Mouse (Mus musculus): ENCODE results near the gene Poglut1. TPM values are rescaled to one million over a fixed set of nuclear protein-coding genes. Genes with fewer than 3 reads are reported as not detected.
A peak's percentile ranks its signal among the peaks of the same experiment; 100 is the strongest.
"Not testable (repeated sequence)": the region's sequence is repeated elsewhere in the genome, so short reads cannot be mapped to it uniquely, and the experiment has no call there.

The Poglut1 gene
- polyA plus RNA-seq, 1 experiment = 50.5 TPM

DNA sequence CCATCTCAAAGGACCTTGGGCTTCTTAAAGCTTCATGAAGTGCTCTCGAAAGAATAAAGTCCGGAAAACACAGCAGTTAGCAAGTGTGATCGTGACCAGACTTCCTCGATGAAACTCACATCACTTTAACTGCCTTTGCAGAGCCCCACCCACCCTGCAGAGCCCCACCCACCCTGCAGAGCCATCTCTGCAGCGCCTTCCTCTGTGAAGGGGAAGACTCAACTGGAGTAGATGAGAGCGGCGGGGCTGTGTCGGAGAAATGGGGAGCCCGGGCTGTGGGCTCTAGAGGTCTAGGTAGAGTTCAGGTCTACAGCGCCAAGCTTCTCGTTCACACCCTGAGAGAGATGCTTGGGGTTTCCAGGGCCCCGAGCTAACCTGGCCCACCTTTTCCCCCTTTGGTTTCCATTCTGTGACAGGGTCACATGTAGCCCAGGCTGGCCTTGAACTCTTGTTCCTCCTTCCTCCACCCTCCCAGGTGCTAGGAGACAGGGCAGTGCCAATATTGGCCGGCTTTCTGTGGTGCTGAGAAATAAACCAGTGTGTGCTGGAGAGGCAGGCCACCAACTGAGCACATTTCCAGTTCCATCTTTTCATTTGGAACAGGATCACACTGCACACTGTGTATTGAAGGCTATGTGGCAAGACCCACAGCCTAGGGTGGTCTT is 11.2 kb downstream of the Poglut1 start:
- DNase-seq (ENCODE audit: extremely low spot score in 1 of 2, low spot score in 1 of 2) = no peak

DNA sequence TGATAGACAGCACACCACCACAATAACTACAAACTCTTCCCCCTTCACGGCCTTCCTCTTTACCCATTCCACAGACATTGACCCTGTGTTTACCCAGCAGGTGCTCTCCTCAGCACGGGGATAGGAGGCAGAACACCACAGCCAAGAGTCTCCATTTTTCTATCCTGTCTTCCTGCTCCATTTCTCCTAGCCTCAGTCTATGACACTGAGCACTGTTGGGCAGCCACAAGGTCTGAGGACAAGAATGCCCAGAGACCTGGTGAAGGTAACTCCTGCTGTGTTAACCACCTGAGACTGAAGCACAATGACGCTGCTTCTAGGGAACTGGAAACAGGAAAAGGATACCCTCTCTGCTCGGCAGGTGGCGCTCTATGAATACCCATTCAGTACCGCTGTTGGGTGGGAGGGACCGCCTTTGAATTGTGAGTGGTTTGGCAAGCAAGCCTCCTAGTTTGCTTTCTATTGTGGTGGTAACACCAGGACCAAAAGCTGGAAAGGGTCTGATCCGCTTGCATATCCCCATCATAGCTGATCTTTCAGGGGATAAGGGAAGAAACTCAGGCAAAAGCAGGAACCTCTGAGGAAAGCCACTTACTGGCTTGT is 13.4 kb downstream of the Poglut1 start:
- DNase-seq (ENCODE audit: extremely low spot score in 1 of 2, low spot score in 1 of 2) = peak; percentile 46 to 90

DNA sequence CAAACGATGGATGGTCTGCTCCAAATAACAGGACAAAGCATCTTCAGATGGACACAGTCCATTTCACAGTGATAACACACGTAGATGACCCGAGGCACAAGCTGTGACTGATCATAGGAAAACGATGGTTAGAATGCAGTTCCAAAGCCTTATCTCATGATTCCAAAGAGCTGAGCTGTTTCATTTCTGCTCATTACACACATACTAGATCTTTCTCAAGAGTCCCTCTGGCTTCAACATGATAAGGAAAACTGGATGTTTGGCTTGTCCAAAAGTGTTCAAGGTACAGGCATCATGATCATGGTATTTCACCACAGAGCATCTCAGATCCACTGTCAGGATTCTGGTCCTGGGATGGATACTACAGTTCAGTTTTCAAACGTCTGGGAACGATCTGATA is 23.8 kb downstream of the Poglut1 start:
- no peak for DNase-seq (ENCODE audit: extremely low spot score in 1 of 2, low spot score in 1 of 2)

DNA sequence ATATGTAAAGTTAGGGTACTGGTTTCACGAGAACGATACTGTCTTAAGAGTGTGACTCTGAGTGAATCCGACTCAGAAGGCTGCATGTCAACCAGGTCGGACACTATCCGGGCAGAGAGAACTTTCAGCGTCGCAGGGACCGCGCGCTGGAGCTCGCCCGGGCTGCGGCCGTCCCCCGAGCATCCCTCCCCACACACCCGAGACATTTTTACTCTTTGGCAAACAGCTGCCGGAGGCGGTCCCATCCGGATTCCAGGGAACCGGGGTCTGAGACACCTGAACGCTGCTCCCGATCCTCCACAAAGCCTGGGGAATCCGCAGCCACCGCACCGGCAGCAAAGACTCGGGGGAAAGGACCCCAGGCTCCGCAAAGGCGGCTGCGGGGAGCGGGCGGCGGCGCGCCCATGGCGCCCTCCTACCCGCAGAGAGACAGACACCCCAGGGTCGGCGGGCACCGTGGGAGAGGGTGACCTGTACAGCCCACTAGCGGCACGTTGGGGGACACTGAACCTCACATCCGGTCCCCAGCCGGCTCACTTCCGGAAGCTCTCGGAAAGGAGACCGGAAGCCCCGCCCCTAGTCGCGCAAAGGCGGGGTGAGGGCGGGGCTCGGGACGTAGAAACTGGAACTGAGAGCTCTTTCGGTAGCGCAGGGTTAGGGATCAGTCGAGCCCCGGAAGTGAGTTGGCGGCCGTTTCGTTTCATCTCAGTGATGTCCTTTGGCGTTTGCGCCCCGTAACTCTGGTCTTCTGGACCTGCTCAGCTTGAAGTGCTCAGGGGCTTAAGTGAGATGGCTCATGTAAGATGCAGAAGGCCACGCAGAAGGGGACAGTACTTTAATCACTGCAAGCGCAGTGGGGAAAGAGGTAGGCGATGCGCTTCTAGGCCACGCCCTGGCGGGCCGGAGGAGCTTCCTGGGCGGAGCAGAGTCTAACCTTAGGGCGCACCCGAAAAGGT is 27.7 kb downstream of the Poglut1 start, which contains the start of gene Timmdc1:
TSS of gene Timmdc1 (minus strand) at position 535 of the 956 bp plus-strand sequence.
- peak; percentile 92 to 97 for DNase-seq (ENCODE audit: extremely low spot score in 1 of 2, low spot score in 1 of 2)

DNA sequence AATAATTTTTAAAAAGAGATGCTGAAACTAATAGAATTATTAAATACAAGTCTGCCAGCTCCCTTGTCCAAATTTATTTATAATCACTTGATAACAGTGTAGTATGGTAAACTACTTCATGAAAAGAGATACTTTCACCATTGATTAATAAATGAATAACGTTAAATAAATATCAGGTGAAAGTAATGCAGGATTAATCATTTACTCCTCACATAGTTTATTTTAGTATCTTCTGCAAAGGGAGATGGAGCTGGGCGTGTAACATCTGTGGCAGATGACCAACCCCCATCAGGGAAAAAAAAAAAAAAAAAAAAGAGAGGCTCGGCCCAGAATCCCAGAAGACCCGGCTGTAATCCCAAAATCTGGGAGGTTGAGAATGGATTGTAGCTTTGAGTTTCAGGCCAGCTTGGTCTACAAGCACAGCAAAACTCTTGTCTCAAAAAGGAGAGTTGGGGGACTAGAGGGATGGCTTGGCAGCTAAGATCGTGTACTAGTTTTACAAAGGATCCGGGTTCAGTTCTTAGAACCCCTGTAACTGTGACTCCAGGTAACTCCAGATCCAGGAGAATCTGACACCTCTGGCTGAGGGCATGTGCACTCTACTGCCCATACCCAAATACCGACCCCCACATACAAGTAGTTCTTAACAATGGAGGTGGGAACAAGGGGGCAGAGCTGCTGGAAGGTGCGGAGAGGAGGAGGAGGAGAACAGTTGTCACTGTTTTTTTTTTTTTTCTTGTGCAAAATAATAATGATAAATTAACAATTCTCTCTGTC is 28.7 kb downstream of the Poglut1 start:
- no peak for DNase-seq (ENCODE audit: extremely low spot score in 1 of 2, low spot score in 1 of 2)

DNA sequence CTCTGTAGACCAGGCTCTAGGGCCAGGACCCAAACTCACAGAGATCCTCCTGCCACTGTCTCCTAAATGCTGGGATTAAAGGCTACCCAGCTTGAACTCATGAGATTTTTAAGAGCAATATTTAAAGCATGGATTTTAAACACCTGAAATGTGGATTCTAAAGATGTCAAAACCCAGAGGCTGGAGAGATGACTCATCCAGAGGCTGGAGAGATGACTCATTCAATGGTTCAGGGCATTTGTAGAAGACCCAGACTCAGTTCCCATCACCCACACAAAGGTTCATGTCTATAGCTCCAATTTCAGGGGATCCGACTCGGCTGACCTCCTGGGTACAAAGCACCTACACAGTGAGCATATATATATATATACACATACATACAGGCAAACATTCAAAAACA is 30.9 kb downstream of the Poglut1 start:
- no peak for DNase-seq (ENCODE audit: extremely low spot score in 1 of 2, low spot score in 1 of 2)

DNA sequence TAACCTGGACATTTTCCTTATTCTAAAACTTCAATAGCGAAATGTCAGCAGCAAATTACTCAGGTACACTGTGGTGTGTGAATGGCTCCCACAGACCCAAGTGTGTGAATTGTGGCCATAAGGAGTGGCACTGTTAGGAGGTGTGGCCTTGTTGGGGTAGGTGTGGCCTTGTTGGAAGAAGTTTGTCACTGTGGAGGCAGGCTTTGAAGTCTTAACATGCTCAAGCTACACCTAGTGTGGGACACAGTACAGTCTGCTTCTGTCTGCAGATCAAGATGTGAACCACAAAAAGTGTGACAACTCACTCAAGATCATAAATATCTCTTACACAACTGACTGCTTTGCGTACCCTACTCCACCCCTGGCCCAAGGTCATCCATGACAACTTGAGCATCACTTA is 39.2 kb downstream of the Poglut1 start:
- no peak for DNase-seq (ENCODE audit: extremely low spot score in 1 of 2, low spot score in 1 of 2)

DNA sequence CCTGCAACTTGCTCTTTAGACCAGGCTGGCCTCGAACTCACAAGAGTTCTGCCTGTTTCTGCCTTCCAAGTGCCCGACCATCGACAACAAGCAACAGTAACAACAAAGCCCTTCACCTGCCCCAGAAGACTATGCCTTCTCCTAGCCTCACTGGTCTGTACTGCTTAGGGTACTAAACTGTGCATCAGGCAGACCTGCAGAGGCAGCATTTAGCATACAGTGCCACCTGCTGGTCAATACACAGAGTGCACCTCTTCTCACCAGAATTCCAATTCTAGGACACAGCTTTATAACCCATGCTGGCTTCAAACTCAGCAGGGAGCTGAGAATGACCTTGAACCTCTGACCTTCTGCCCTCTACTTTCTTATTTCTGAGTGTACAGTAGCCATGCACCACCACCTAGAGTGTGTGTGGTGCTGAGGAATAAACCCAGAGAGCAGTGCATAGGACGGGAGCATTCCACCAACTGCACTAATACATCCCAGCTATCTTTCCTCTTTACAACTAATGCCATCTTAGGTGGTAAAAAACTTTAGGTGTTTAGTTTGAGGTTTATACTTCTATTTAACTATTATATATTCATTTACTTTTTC is 43.9 kb downstream of the Poglut1 start:
- peak; percentile 57 to 83 for DNase-seq (ENCODE audit: extremely low spot score in 1 of 2, low spot score in 1 of 2)

DNA sequence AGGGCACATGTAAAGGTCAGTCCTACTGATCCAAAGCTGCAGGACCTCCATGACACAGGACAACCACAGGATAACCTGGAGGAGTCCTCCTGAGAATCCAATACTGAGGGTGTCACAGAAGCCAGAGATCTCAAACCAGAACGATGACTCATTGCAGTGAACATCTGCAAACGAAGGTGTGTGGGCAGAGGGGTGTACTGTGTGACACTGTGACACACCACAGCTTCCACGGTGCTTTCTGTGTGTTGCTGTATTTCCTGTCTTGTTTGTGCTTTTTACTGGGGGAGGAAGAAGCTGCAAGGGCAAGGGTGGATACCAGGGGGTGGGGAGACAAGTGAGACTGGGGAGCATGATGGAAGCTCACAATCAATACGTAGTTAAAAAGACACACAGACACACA is 46.5 kb downstream of the Poglut1 start:
- peak in 1 of 2 experiments; percentile 17 for DNase-seq (ENCODE audit: extremely low spot score in 1 of 2, low spot score in 1 of 2)

DNA sequence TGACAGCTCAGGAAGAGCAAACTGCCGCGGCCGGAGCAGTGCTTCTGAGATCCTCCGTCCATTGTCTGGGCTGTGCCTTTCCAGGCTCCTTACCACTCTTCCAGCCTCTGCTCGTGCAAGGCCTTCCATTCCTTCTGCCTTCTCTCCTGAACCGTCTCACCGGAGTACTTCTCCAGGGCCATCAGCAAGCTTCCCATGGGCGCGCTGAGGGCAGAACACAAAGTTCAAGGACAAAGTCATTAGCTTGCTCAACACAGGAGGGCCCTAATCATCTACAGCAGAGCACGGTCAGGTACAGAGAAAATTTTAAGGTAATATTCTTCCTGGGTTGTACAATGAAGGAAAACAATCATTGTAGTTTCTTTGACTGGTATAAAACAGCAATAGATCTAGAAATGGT is 47.6 kb downstream of the Poglut1 start:
- no peak for DNase-seq (ENCODE audit: extremely low spot score in 1 of 2, low spot score in 1 of 2)

DNA sequence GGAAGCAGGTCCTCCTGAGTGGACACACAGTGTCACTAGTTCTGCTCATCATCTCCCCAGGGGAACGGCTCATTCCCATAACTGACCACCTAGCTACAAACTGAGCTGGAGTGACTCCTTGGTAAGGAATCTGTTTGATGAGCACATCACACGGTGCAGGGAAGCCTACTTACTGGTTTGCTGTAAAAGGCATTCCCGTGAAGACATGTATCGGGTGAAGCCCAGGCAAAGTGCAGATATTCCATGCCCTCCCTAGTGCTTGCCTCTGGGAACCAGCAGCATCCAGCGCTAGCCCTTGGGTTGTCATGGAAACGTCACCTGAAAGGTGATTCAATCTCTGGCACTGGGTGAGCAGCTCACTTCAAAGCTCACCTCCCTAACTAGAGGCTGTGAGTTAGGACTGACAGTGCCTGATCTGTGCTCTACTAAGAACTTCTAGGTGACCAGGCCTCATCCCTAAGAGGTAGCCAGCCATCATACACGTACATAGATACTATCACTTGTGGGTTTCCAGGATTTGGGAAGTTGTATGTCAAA is 53.4 kb downstream of the Poglut1 start:
- no peak for DNase-seq (ENCODE audit: extremely low spot score in 1 of 2, low spot score in 1 of 2)

DNA sequence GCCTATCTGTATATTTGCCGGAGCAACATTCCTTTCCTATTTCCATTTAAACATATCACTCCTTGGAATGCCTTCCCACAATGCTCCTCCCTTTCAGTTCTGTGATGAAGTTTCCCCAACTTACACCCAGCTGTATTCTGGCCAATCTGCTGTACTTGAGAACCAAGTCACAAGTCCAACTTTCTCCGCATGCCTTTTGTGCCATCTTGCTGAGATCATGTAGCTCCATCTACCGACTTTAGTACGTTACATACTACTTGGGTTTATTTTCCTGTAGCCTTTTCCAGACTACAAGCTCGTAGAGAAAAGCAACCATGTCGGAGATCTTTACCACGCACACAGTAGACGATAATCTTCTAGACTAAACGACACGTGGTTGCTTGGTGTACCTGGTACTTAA is 56.2 kb downstream of the Poglut1 start:
- DNase-seq (ENCODE audit: extremely low spot score in 1 of 2, low spot score in 1 of 2) = peak in 1 of 2 experiments; percentile 32

DNA sequence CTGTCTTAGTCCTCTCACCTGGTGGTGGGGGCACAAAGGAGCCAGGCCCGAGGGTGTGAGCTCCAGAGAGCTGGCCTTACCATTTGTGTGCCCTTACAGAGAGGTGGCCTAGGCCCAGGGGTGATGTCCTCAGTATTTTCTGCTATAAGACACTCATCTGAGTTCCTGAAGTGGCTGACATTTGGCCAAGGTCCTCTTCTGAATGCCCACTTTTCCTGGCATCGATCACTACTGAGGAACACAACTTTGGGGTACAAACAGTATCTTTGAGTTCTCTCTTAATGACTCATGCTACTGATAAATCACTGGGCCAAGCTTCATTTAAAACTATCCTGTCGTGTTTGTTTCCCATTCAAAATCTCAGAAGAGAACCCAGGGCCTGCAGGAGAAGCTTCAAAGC is 57.5 kb downstream of the Poglut1 start:
- DNase-seq (ENCODE audit: extremely low spot score in 1 of 2, low spot score in 1 of 2) = no peak

DNA sequence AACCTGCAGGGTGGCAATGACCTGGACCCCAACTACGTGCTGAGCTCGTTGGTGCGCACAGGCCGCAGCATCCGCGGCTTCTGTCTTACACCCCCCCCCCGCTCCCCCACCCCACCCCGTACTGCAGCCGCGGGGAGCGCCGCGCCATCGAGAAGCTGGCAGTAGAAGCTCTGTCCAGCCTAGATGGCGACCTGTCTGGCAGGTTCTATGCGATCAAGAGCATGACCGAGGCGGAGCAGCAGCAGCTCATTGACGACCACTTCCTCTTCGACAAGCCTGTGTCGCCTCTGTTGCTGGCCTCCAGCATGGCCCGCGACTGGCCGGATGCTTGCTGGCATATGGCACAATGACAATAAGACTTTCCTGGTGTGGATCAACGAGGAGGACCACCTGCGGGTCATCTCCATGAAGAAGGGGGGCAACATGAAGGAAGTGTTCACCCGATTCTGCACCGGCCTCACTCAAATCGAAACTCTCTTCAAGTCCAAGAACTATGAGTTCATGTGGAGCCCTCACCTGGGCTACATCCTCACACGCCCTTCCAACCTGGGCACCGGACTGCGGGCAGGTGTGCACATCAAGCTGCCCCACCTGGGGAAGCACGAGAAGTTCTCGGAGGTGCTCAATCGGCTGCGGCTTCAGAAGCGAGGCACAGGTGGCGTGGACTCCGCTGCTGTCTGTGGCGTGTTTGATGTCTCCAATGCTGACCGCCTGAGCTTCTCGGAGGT is 66.3 kb downstream of the Poglut1 start:
- no peak for DNase-seq (ENCODE audit: extremely low spot score in 1 of 2, low spot score in 1 of 2)

DNA sequence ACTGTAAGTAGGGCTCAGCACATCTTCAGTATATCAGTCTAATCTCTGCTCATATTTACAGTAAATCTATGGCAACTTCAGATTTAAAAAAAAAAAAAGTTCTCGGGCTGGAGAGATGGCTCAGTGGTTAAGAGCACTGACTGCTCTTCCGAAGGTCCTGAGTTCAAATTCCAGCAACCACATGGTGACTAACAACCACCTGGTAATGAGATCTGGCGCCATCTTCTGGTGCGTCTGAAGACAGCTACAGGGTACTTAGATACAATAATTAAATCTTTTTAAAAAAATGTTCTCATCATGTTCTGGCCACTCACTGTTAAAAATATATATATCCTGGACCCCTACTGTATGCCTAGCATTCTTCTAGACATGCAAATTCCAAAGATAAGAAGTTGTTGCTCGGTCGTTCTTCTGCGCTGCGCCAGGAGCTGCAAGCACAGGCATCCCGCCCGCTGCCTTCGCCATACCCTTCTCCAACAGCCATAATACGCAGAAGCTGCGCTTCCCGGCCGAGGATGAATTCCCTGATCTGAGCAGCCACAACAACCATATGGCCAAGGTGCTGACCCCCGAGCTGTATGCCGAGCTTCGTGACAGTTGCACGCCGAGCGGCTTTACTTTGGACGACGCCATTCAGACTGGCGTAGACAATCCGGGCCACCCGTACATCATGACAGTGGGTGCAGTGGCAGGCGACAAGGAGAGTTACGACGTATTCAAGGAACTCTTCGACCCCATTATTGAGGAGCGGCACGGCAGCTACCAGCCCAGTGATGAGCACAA is 67.1 kb downstream of the Poglut1 start:
- DNase-seq (ENCODE audit: extremely low spot score in 1 of 2, low spot score in 1 of 2) = peak in 1 of 2 experiments; percentile 28

DNA sequence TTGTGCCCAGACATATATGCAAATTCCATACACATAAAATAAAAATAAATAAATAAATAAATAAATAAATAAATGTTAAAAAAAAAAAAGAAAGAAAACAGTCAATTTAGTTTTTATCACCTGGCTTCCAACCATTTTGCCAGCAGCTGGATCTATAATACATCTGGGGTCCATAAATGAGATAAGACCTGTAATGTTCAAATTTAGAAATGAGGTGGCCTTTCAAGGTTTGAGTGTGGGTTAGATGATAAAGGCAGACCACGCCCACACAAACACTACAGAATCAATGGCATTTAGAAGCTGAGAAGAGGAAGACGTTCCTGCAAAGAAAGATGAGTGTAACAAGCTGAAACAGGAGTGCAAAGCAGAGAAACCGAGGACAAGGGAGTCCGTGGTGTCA is 68.7 kb downstream of the Poglut1 start:
- DNase-seq (ENCODE audit: extremely low spot score in 1 of 2, low spot score in 1 of 2) = no peak

DNA sequence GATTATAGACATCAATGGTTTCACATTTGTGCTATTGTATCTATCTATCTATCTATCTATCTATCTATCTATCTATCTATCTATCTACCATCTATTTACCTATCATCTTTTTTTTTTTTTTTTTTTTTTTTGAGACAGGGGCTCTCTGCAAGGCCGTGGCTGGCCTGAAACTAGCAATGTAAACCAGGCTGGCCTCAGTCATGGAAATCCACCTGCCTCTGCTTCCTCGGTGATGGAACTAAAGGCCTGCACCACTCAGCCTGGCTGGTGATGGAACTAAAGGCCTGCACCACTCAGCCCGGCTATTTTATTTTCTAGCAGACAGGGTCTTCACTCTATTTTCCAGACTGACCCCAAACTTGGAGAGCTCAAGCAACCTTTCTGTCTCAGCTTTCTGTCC is 71.8 kb downstream of the Poglut1 start:
- DNase-seq (ENCODE audit: extremely low spot score in 1 of 2, low spot score in 1 of 2) = no peak

DNA sequence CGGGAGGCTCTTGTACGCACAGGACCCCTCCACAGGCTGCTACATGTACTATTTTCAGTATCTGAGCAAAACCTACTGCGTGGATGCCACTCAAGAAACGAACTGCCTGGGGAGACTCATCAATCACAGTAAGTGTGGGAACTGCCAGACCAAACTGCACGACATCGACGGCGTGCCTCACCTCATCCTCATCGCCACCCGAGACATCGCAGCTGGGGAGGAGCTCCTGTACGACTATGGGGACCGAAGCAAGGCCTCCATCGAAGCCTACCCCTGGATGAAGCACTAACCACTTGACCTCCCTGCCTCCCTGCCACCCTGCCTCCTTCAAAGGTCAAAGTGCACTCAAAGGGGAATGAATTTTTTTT is 72.8 kb downstream of the Poglut1 start:
- DNase-seq (ENCODE audit: extremely low spot score in 1 of 2, low spot score in 1 of 2) = not testable (repeated sequence)
